Mouse (Mus musculus) MEL (cell line): ENCODE measurements around the gene Nosip. TPM values are rescaled to one million over a fixed set of nuclear protein-coding genes. Genes with fewer than 3 reads are reported as not detected.
A peak's percentile ranks its signal among the peaks of the same experiment; 100 is the strongest.

Experiments
- DNase-seq: peaks from one replicate; pipeline ENCODE4 v3.0.0; 2011; ENCODE audit warnings: low read depth, low spot score
- H3K27ac ChIP-seq: 2 replicates; pipeline ENCODE4 v1.5.1; 2012; ENCODE audit warnings: low read depth, mild to moderate bottlenecking, control low read depth, low read length, moderate library complexity; ENCODE audit not compliant: control insufficient read depth
- H3K27me3 ChIP-seq, 2 experiments: fragments of 150-350 bp in 1 of 2; sonication (generic) in 1 of 2; 2 replicates each; pipeline ENCODE4 v1.6.1; 2012; ENCODE audit warnings: low read length in 2 of 2, mild to moderate bottlenecking in 2 of 2, improper control_type of control experiment in 1 of 2, moderate library complexity in 1 of 2; ENCODE audit not compliant: insufficient read depth in 2 of 2, control insufficient read depth in 1 of 2
- H3K36me3 ChIP-seq, 2 experiments: 2 replicates each; pipeline ENCODE4 v1.6.1; 2012 to 2014; ENCODE audit warnings: low read length in 2 of 2, improper control_type of control experiment in 1 of 2, inconsistent platforms in 1 of 2, mild to moderate bottlenecking in 1 of 2; ENCODE audit not compliant: insufficient read depth in 2 of 2, control insufficient read depth in 1 of 2
- H3K4me1 ChIP-seq, 2 experiments: fragments of 150-350 bp in 1 of 2; sonication (generic) in 1 of 2; 2 replicates each; pipeline ENCODE4 v1.6.1; 2012; ENCODE audit warnings: low read length in 2 of 2, improper control_type of control experiment in 1 of 2, mild to moderate bottlenecking in 1 of 2; ENCODE audit not compliant: insufficient read depth in 2 of 2, control insufficient read depth in 1 of 2
- H3K4me3 ChIP-seq, 2 experiments: fragments of 150-350 bp in 1 of 2; sonication (generic) in 1 of 2; 2 replicates each; pipeline ENCODE4 v1.5.1; 2012; ENCODE audit warnings: low read depth in 2 of 2, low read length in 2 of 2, mild to moderate bottlenecking in 2 of 2, moderate library complexity in 2 of 2, control low read depth in 1 of 2, improper control_type of control experiment in 1 of 2; ENCODE audit not compliant: control insufficient read depth in 1 of 2, insufficient read depth in 1 of 2
- H3K79me2 ChIP-seq: 2 replicates; pipeline ENCODE4 v1.6.1; 2012; ENCODE audit warnings: mild to moderate bottlenecking, low read length, moderate library complexity; ENCODE audit not compliant: control insufficient read depth, poor library complexity, insufficient read depth
- H3K9ac ChIP-seq: 2 replicates; pipeline ENCODE4 v1.6.1; 2012; ENCODE audit warnings: low read depth, mild to moderate bottlenecking, control low read depth, low read length, moderate library complexity; ENCODE audit not compliant: control insufficient read depth, poor library complexity, severe bottlenecking
- H3K9me3 ChIP-seq: fragments of 150-350 bp; sonication (generic); replicated peaks from 2 replicates; pipeline ENCODE4 v1.6.1; 2012; ENCODE audit warnings: mild to moderate bottlenecking, low read length, improper control_type of control experiment, moderate library complexity; ENCODE audit not compliant: insufficient read depth
- CTCF ChIP-seq, 3 experiments: IDR thresholded peaks in 2 of 3; conservative IDR thresholded peaks in 1 of 3; 2 replicates each; pipeline ENCODE4 v1.5.1; 2011 to 2012; ENCODE audit warnings: low read length in 3 of 3, low read depth in 2 of 3, mild to moderate bottlenecking in 2 of 3, improper control_type of control experiment in 1 of 3, inconsistent platforms in 1 of 3, mixed read lengths in 1 of 3, moderate library complexity in 1 of 3; ENCODE audit not compliant: control insufficient read depth in 1 of 3, insufficient read depth in 1 of 3, poor library complexity in 1 of 3, severe bottlenecking in 1 of 3
- EP300 ChIP-seq, 2 experiments: IDR thresholded peaks; 2 replicates each; pipeline ENCODE4 v1.6.1; 2011; ENCODE audit warnings: improper control_type of control experiment in 2 of 2, low read length in 2 of 2, low read depth in 1 of 2, mild to moderate bottlenecking in 1 of 2
- ETS1 ChIP-seq: IDR thresholded peaks from 2 replicates; pipeline ENCODE4 v1.6.1; 2012; ENCODE audit warnings: low read depth, mild to moderate bottlenecking, inconsistent platforms, low read length, improper control_type of control experiment, moderate library complexity
- GABPA ChIP-seq: IDR thresholded peaks from 2 replicates; pipeline ENCODE4 v1.6.1; 2012; ENCODE audit warnings: low read depth, mild to moderate bottlenecking, inconsistent platforms, low read length, improper control_type of control experiment, moderate library complexity
- HCFC1 ChIP-seq: IDR thresholded peaks from 2 replicates; pipeline ENCODE4 v1.6.1; 2012; ENCODE audit warnings: low read depth, mild to moderate bottlenecking, inconsistent platforms, low read length, improper control_type of control experiment, moderate library complexity
- MEF2A ChIP-seq: IDR thresholded peaks from 2 replicates; pipeline ENCODE4 v1.6.1; 2014; ENCODE audit warnings: low read depth, mild to moderate bottlenecking, inconsistent platforms, low read length, improper control_type of control experiment; ENCODE audit not compliant: poor library complexity, insufficient replicate concordance, severe bottlenecking; ENCODE audit errors: extremely low read depth
- MXI1 ChIP-seq: IDR thresholded peaks from 2 replicates; pipeline ENCODE4 v1.6.1; 2011; ENCODE audit warnings: mild to moderate bottlenecking, low read depth, low read length, improper control_type of control experiment
- MYB ChIP-seq: IDR thresholded peaks from 2 replicates; pipeline ENCODE4 v1.6.1; 2011; ENCODE audit warnings: mild to moderate bottlenecking, low read depth, low read length, improper control_type of control experiment
- POLR2A ChIP-seq, 2 experiments: IDR thresholded peaks; 2 replicates each; pipeline ENCODE4 v1.6.1; 2011 to 2012; ENCODE audit warnings: low read length in 2 of 2, mild to moderate bottlenecking in 2 of 2, control low read depth in 1 of 2, improper control_type of control experiment in 1 of 2, low read depth in 1 of 2, moderate library complexity in 1 of 2; ENCODE audit not compliant: control insufficient read depth in 1 of 2, insufficient read depth in 1 of 2, poor library complexity in 1 of 2
- POLR2AphosphoS2 ChIP-seq: IDR thresholded peaks from 2 replicates; pipeline ENCODE4 v1.6.1; 2011; ENCODE audit warnings: low read length, improper control_type of control experiment
- RAD21 ChIP-seq: IDR thresholded peaks from 2 replicates; pipeline ENCODE4 v1.6.1; 2011; ENCODE audit warnings: mild to moderate bottlenecking, low read depth, low read length, improper control_type of control experiment
- SIN3A ChIP-seq: IDR thresholded peaks from 2 replicates; pipeline ENCODE4 v1.6.1; 2012; ENCODE audit warnings: low read length, improper control_type of control experiment, inconsistent platforms
- SMC3 ChIP-seq: IDR thresholded peaks from 2 replicates; pipeline ENCODE4 v1.6.1; 2011; ENCODE audit warnings: low read depth, low read length, improper control_type of control experiment
- USF2 ChIP-seq, 2 experiments: IDR thresholded peaks; 2 replicates each; pipeline ENCODE4 v1.6.1; 2011 to 2012; ENCODE audit warnings: improper control_type of control experiment in 2 of 2, low read length in 2 of 2, borderline replicate concordance in 1 of 2, inconsistent platforms in 1 of 2, low read depth in 1 of 2, mild to moderate bottlenecking in 1 of 2; ENCODE audit not compliant: insufficient read depth in 1 of 2
- ZC3H11A ChIP-seq: IDR thresholded peaks from 2 replicates; pipeline ENCODE4 v1.6.1; 2012; ENCODE audit warnings: low read depth, mild to moderate bottlenecking, inconsistent platforms, low read length, improper control_type of control experiment
- ZKSCAN1 ChIP-seq: IDR thresholded peaks from 2 replicates; pipeline ENCODE4 v1.6.1; 2012; ENCODE audit warnings: low read depth, mild to moderate bottlenecking, inconsistent platforms, low read length, improper control_type of control experiment, moderate library complexity
- ZNF384 ChIP-seq: IDR thresholded peaks from 2 replicates; pipeline ENCODE4 v1.6.1; 2012; ENCODE audit warnings: low read depth, mild to moderate bottlenecking, inconsistent platforms, low read length, improper control_type of control experiment
- polyA plus RNA-seq, 2 experiments: library from polyadenylated mRNA; stranded (reverse) in 1 of 2; unstranded in 1 of 2; fragments of >175 nt in 1 of 2; fragments of >200 nt in 1 of 2; gene quantifications; 2 replicates each; pipeline versions ENCODE4 v1.2.1 to v1.2.4; 2012; ENCODE audit warnings: low replicate concordance in 2 of 2, low read depth in 1 of 2; ENCODE audit not compliant: insufficient read length in 2 of 2, insufficient read depth in 1 of 2, missing spikeins in 1 of 2
- total RNA-seq: library from RNA; depleted of rRNA; stranded (reverse); fragments of 300-350 nt; gene quantifications from 2 replicates; pipeline ENCODE4 v1.2.3, GENCODE M21; 2012

The Nosip gene
- total and polyA plus RNA-seq, 3 experiments: 50.7 to 78.9 TPM; not detected in 1

- no peaks in the 10 kb centered on the region for H3K79me2 ChIP-seq
- TF ChIP-seq ZKSCAN1 (no peak), ZC3H11A (peak; percentile 66), RAD21 (peak; percentile 81), GABPA (no peak), SMC3 (peak; percentile 72), EP300 (IDR thresholded peaks at IDR 0.05; ENCODE audit: low read depth in 1 of 2, low read length in 2 of 2) (no peak), MXI1 (peak; percentile 37; the same call in 1 of the 2 replicates), POLR2A (IDR thresholded peaks at IDR 0.05; ENCODE audit: control insufficient read depth in 1 of 2, insufficient read depth in 1 of 2, low read depth in 1 of 2, low read length in 2 of 2, poor library complexity in 1 of 2) (peak in 1 of 2 experiments; percentile 24; a peak in 1 of 4 replicates), MYB (no peak), MEF2A (no peak), SIN3A (peak; percentile 51; the same call in 1 of the 2 replicates), CTCF (IDR thresholded peaks at IDR 0.05 in 2 of 3, conservative IDR thresholded peaks at IDR 0.05 in 1 of 3; ENCODE audit: control insufficient read depth in 1 of 3, insufficient read depth in 1 of 3, low read depth in 2 of 3, low read length in 3 of 3, poor library complexity in 1 of 3, severe bottlenecking in 1 of 3) (peak; percentile 82 to 90 (median 88))
- H3K9ac ChIP-seq: no peak overlapping the region
- H3K4me3 ChIP-seq: no peak overlapping the region
- H3K27ac ChIP-seq: no peak overlapping the region
- H3K9me3 ChIP-seq: no peaks in the 10 kb centered on the region
- H3K27me3 ChIP-seq: no peaks in the 10 kb centered on the region
- H3K36me3 ChIP-seq: peaks cover 0 to 2% of the 10 kb centered on the region in 2 experiments; a peak in 1 of 4 replicates
- H3K4me1 ChIP-seq: peaks cover 0 to 4% of the 10 kb centered on the region in 2 experiments; a peak in 1 of 4 replicates
- peak; percentile 84 for DNase-seq
These were observed 16.3 kb downstream of the Nosip start for GRCm38 (mm10) chr7:45078513-45078912.

DNA sequence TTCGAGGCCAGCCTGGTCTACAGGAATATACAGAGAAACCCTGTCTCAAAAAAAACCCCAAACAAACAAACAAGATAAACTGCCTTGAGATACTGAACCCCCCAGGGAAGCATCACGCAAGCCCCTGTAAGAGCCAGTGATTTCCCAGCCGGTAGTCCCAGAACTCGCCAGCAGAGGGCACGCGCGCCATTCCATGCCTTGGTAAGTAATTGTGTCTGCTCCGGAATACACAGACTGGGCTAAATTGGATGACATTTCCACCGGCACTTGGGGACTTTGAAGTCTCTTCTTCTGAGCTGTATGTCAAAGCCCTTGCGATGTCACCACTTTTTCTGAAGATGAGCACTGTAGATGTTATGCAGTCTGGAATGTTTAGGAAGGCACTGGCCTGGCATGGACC is 17.6 kb downstream of the Nosip start:
- H3K27me3 ChIP-seq: no peaks in the 10 kb centered on the region
- DNase-seq: peak; percentile 90
- TF ChIP-seq HCFC1: peak; percentile 45; the same call in 1 of the 2 replicates
- TF ChIP-seq MEF2A: no peak
- 0 out of 2 replicates have a peak, but pooled peaks have one; percentile 22 for TF ChIP-seq ETS1
- no peak for TF ChIP-seq ZNF384
- no peak for TF ChIP-seq MYB
- peak; percentile 89 for TF ChIP-seq RAD21
- TF ChIP-seq MXI1: 0 out of 2 replicates have a peak, but pooled peaks have one; percentile 10
- peak in 1 of 2 experiments; percentile 17; a peak in 1 of 4 replicates for TF ChIP-seq EP300 (IDR thresholded peaks at IDR 0.05; ENCODE audit: low read depth in 1 of 2, low read length in 2 of 2)
- TF ChIP-seq SIN3A: peak; percentile 78
- TF ChIP-seq POLR2AphosphoS2: peak; percentile 79
- no peak for TF ChIP-seq ZKSCAN1
- TF ChIP-seq ZC3H11A: peak; percentile 80
- TF ChIP-seq CTCF (IDR thresholded peaks at IDR 0.05 in 2 of 3, conservative IDR thresholded peaks at IDR 0.05 in 1 of 3; ENCODE audit: control insufficient read depth in 1 of 3, insufficient read depth in 1 of 3, low read depth in 2 of 3, low read length in 3 of 3, poor library complexity in 1 of 3, severe bottlenecking in 1 of 3): peak; percentile 89 to 94 (median 93)
- no peak for TF ChIP-seq USF2 (IDR thresholded peaks at IDR 0.05; ENCODE audit: borderline replicate concordance in 1 of 2, insufficient read depth in 1 of 2, low read depth in 1 of 2, low read length in 2 of 2)
- TF ChIP-seq SMC3: peak; percentile 88
- no peak overlapping the region for H3K9ac ChIP-seq
- no peak overlapping the region for H3K27ac ChIP-seq
- no peaks in the 10 kb centered on the region for H3K79me2 ChIP-seq
- no peak overlapping the region for H3K4me3 ChIP-seq
- peaks cover 0 to 4% of the 10 kb centered on the region in 2 experiments; a peak in 1 of 4 replicates for H3K4me1 ChIP-seq
- no peaks in the 10 kb centered on the region for H3K9me3 ChIP-seq
- peaks cover 0 to 2% of the 10 kb centered on the region in 2 experiments; a peak in 1 of 4 replicates for H3K36me3 ChIP-seq
